Mouse (Mus musculus): Measurements from ENCODE around the gene Vasn.

GRCm38 (mm10) chr16:4670317-4670716 is 30.6 kb downstream of the Vasn start:
- TF ChIP-seq POLR2A (IDR thresholded peaks at IDR 0.05; ENCODE audit: borderline replicate concordance, control insufficient read depth, low read depth, low read length): no peak
- no peak for TF ChIP-seq CTCF (IDR thresholded peaks at IDR 0.05; ENCODE audit: control insufficient read depth, insufficient read depth, low read length)

All from bone marrow, adult 2 months (tissue).